Mouse (Mus musculus): ENCODE results near the gene Taok3. TPM values are rescaled to one million over a fixed set of nuclear protein-coding genes. Genes with fewer than 3 reads are reported as not detected.
A peak's percentile ranks its signal among the peaks of the same experiment; 100 is the strongest.

Taok3 gene
- polyA plus RNA-seq, 1 experiment from 2014 or later, result 18.1 TPM

- peaks cover 32% of the 10 kb centered on the region for H3K36me3 ChIP-seq (ENCODE audit: control insufficient read depth, insufficient read depth, low read length)
- WGBS, result 5% methylated on average over 16 of the region's 16 CpGs
- H3K4me2 ChIP-seq (ENCODE audit: low read depth, low read length), result peak overlapping the region; percentile 92
- H3K9ac ChIP-seq (ENCODE audit: low read depth, low read length), result peak overlapping the region; percentile 84
- DNase-seq (ENCODE audit: low spot score), result no peak
- no peak for ATAC-seq (ENCODE audit: low read depth)
- no peaks in the 10 kb centered on the region for H3K9me3 ChIP-seq (ENCODE audit: control insufficient read depth, low read length)
- H3K27me3 ChIP-seq (replicated peaks; ENCODE audit: control insufficient read depth, insufficient read depth, low read length), result no peaks in the 10 kb centered on the region
- H3K4me3 ChIP-seq (ENCODE audit: low read depth, low read length), result peak overlapping the region; percentile 89
- H3K4me1 ChIP-seq (ENCODE audit: control insufficient read depth, insufficient read depth, low read length), result no peaks in the 10 kb centered on the region
- peak overlapping the region; percentile 79 for H3K27ac ChIP-seq (replicated peaks; ENCODE audit: low read depth, low read length)
These were observed 5.2 kb upstream of the Taok3 start for GRCm38 (mm10) chr5:117114581-117115192.

- Histone ChIP-seq H3K27me3 (replicated peaks; ENCODE audit: control insufficient read depth, insufficient read depth, low read length) (no peaks in the 10 kb centered on the region), H3K4me3 (ENCODE audit: low read depth, low read length) (peak overlapping the region; percentile 89), H3K36me3 (ENCODE audit: control insufficient read depth, insufficient read depth, low read length) (peaks cover 32% of the 10 kb centered on the region), H3K4me2 (ENCODE audit: low read depth, low read length) (peak overlapping the region; percentile 92), H3K9me3 (ENCODE audit: control insufficient read depth, low read length) (no peaks in the 10 kb centered on the region), H3K27ac (replicated peaks; ENCODE audit: low read depth, low read length) (peak overlapping the region; percentile 79), H3K9ac (ENCODE audit: low read depth, low read length) (peak overlapping the region; percentile 84), H3K4me1 (ENCODE audit: control insufficient read depth, insufficient read depth, low read length) (no peaks in the 10 kb centered on the region)
- DNase-seq (ENCODE audit: low spot score) (no peak), ATAC-seq (ENCODE audit: low read depth) (peak; percentile 1; the same call in 1 of the 2 replicates)
- under 1% methylated on average over 18 of the region's 43 CpGs for WGBS
These were observed 4.6 kb upstream of the Taok3 start for GRCm38 (mm10) chr5:117115193-117115767.

- H3K9ac ChIP-seq (ENCODE audit: low read depth, low read length), result peak within 1 kb of the TSS; percentile 84
- H3K4me2 ChIP-seq (ENCODE audit: low read depth, low read length), result peak within 1 kb of the TSS; percentile 92
- H3K4me1 ChIP-seq (ENCODE audit: control insufficient read depth, insufficient read depth, low read length), result peaks cover 6% of the 10 kb centered on the region
- 0 out of 2 replicates have a peak, but pooled peaks cover 3% of the 10 kb centered on the region for H3K27me3 ChIP-seq (replicated peaks; ENCODE audit: control insufficient read depth, insufficient read depth, low read length)
- peaks cover 26% of the 10 kb centered on the region for H3K36me3 ChIP-seq (ENCODE audit: control insufficient read depth, insufficient read depth, low read length)
- DNase-seq (ENCODE audit: low spot score) (peak; percentile 88), ATAC-seq (ENCODE audit: low read depth) (peak; percentile 76)
- peak within 1 kb of the TSS; percentile 89 for H3K4me3 ChIP-seq (ENCODE audit: low read depth, low read length)
- peak within 1 kb of the TSS; percentile 79 for H3K27ac ChIP-seq (replicated peaks; ENCODE audit: low read depth, low read length)
- H3K9me3 ChIP-seq (ENCODE audit: control insufficient read depth, low read length), result no peaks in the 10 kb centered on the region
- 1% methylated on average over 19 of the region's 59 CpGs for WGBS
These were observed 4.0 kb upstream of the Taok3 start, which contains the start of gene Suds3 for GRCm38 (mm10) chr5:117115836-117116366. Suds3 (minus strand) TSS chr5:117116113.

GRCm38 (mm10) chr5:117116660-117117059 is 3.3 kb upstream of the Taok3 start:
- no peak for DNase-seq (ENCODE audit: low spot score)
- no peak overlapping the region for H3K4me2 ChIP-seq (ENCODE audit: low read depth, low read length)
- 59% methylated on average over 2 of the region's 2 CpGs for WGBS
- H3K27me3 ChIP-seq (replicated peaks; ENCODE audit: control insufficient read depth, insufficient read depth, low read length), result peaks cover 7% of the 10 kb centered on the region; the same call in 1 of the 2 replicates
- no peak overlapping the region for H3K9ac ChIP-seq (ENCODE audit: low read depth, low read length)
- H3K9me3 ChIP-seq (ENCODE audit: control insufficient read depth, low read length), result no peaks in the 10 kb centered on the region
- no peak for ATAC-seq (ENCODE audit: low read depth)
- H3K4me3 ChIP-seq (ENCODE audit: low read depth, low read length), result no peak overlapping the region
- H3K36me3 ChIP-seq (ENCODE audit: control insufficient read depth, insufficient read depth, low read length), result peaks cover 19% of the 10 kb centered on the region
- no peak overlapping the region for H3K27ac ChIP-seq (replicated peaks; ENCODE audit: low read depth, low read length)
- peaks cover 10% of the 10 kb centered on the region for H3K4me1 ChIP-seq (ENCODE audit: control insufficient read depth, insufficient read depth, low read length)

- H3K36me3 ChIP-seq (ENCODE audit: control insufficient read depth, insufficient read depth, low read length), result peaks cover 14% of the 10 kb centered on the region
- H3K9ac ChIP-seq (ENCODE audit: low read depth, low read length), result no peak overlapping the region
- no peak overlapping the region for H3K4me2 ChIP-seq (ENCODE audit: low read depth, low read length)
- no peak overlapping the region for H3K4me3 ChIP-seq (ENCODE audit: low read depth, low read length)
- H3K4me1 ChIP-seq (ENCODE audit: control insufficient read depth, insufficient read depth, low read length), result peaks cover 10% of the 10 kb centered on the region
- DNase-seq (ENCODE audit: low spot score), result no peak
- 57% methylated on average over 2 of the region's 2 CpGs for WGBS
- ATAC-seq (ENCODE audit: low read depth), result no peak
- H3K27me3 ChIP-seq (replicated peaks; ENCODE audit: control insufficient read depth, insufficient read depth, low read length), result peaks cover 7% of the 10 kb centered on the region; the same call in 1 of the 2 replicates
- H3K9me3 ChIP-seq (ENCODE audit: control insufficient read depth, low read length), result no peaks in the 10 kb centered on the region
- H3K27ac ChIP-seq (replicated peaks; ENCODE audit: low read depth, low read length), result no peak overlapping the region
These were observed 2.7 kb upstream of the Taok3 start for GRCm38 (mm10) chr5:117117241-117117640.

GRCm38 (mm10) chr5:117117716-117118115 is 2.2 kb upstream of the Taok3 start:
- ATAC-seq (ENCODE audit: low read depth), result no peak
- Histone ChIP-seq H3K9me3 (ENCODE audit: control insufficient read depth, low read length) (no peaks in the 10 kb centered on the region), H3K4me1 (ENCODE audit: control insufficient read depth, insufficient read depth, low read length) (peaks cover 10% of the 10 kb centered on the region), H3K27me3 (replicated peaks; ENCODE audit: control insufficient read depth, insufficient read depth, low read length) (peaks cover 7% of the 10 kb centered on the region; the same call in 1 of the 2 replicates), H3K4me2 (ENCODE audit: low read depth, low read length) (no peak overlapping the region; the same call in 1 of the 2 replicates), H3K36me3 (ENCODE audit: control insufficient read depth, insufficient read depth, low read length) (peaks cover 9% of the 10 kb centered on the region), H3K27ac (replicated peaks; ENCODE audit: low read depth, low read length) (no peak overlapping the region), H3K4me3 (ENCODE audit: low read depth, low read length) (no peak overlapping the region), H3K9ac (ENCODE audit: low read depth, low read length) (no peak overlapping the region)
- peak; percentile 84 for DNase-seq (ENCODE audit: low spot score)
- WGBS, result 56% methylated on average over 7 of the region's 7 CpGs

- Histone ChIP-seq H3K4me2 (ENCODE audit: low read depth, low read length) (no peak overlapping the region), H3K4me1 (ENCODE audit: control insufficient read depth, insufficient read depth, low read length) (peaks cover 10% of the 10 kb centered on the region), H3K9me3 (ENCODE audit: control insufficient read depth, low read length) (no peaks in the 10 kb centered on the region), H3K4me3 (ENCODE audit: low read depth, low read length) (no peak overlapping the region), H3K9ac (ENCODE audit: low read depth, low read length) (no peak overlapping the region), H3K27ac (replicated peaks; ENCODE audit: low read depth, low read length) (no peak overlapping the region), H3K36me3 (ENCODE audit: control insufficient read depth, insufficient read depth, low read length) (peaks cover 4% of the 10 kb centered on the region), H3K27me3 (replicated peaks; ENCODE audit: control insufficient read depth, insufficient read depth, low read length) (peaks cover 7% of the 10 kb centered on the region; the same call in 1 of the 2 replicates)
- ATAC-seq (ENCODE audit: low read depth) (no peak), DNase-seq (ENCODE audit: low spot score) (no peak)
- 82% methylated on average over 2 of the region's 2 CpGs for WGBS
These were observed 1.7 kb upstream of the Taok3 start for GRCm38 (mm10) chr5:117118220-117118619.

- Histone ChIP-seq H3K27ac (replicated peaks; ENCODE audit: low read depth, low read length) (no peak overlapping the region), H3K36me3 (ENCODE audit: control insufficient read depth, insufficient read depth, low read length) (no peaks in the 10 kb centered on the region), H3K9me3 (ENCODE audit: control insufficient read depth, low read length) (no peaks in the 10 kb centered on the region), H3K4me1 (ENCODE audit: control insufficient read depth, insufficient read depth, low read length) (peaks cover 10% of the 10 kb centered on the region), H3K4me2 (ENCODE audit: low read depth, low read length) (peak overlapping the region; percentile 90; the same call in 1 of the 2 replicates), H3K4me3 (ENCODE audit: low read depth, low read length) (peak overlapping the region; percentile 70; the same call in 1 of the 2 replicates), H3K9ac (ENCODE audit: low read depth, low read length) (no peak overlapping the region), H3K27me3 (replicated peaks; ENCODE audit: control insufficient read depth, insufficient read depth, low read length) (peaks cover 7% of the 10 kb centered on the region; the same call in 1 of the 2 replicates)
- ATAC-seq (ENCODE audit: low read depth) (no peak), DNase-seq (ENCODE audit: low spot score) (no peak)
- 55% methylated on average over 8 of the region's 8 CpGs for WGBS
These were observed 1.1 kb upstream of the Taok3 start for GRCm38 (mm10) chr5:117118850-117119249.

Measured in embryonic facial prominence, embryonic 14.5 days (tissue).